Mouse (Mus musculus) layer of hippocampus, adult 2 months (tissue): ENCODE data around the gene Cacna2d3. TPM values are rescaled to one million over a fixed set of nuclear protein-coding genes. Genes with fewer than 3 reads are reported as not detected.

Source experiments
- DNase-seq, 2 experiments: peaks; one replicate each; pipeline ENCODE4 v3.0.0; 2022; ENCODE audit warnings: low spot score in 2 of 2
- H3K27ac ChIP-seq: fragments of 200-600 bp; 2 replicates; pipeline ENCODE4 v1.8.1; 2022
- H3K4me3 ChIP-seq: fragments of 200-600 bp; 2 replicates; pipeline ENCODE4 v1.8.1; 2022; ENCODE audit warnings: mild to moderate bottlenecking
- CTCF ChIP-seq: fragments of 200-600 bp; conservative IDR thresholded peaks from 2 replicates; pipeline ENCODE4 v1.8.1; 2022; ENCODE audit warnings: antibody characterized with exemption, mild to moderate bottlenecking, moderate library complexity
- total RNA-seq, 2 experiments: library from RNA; stranded (reverse); gene quantifications; 2 replicates each; pipeline ENCODE4 v1.2.3; 2021

The Cacna2d3 gene
- total RNA-seq, 2 experiments from 2014 or later = 98.7 to 101 TPM

- DNase-seq = no peak
- no peak overlapping the region for H3K4me3 ChIP-seq
- H3K27ac ChIP-seq = peak overlapping the region; percentile 71
- peak; percentile 43 for TF ChIP-seq CTCF
These were observed 694.4 kb downstream of the Cacna2d3 start for GRCm38 (mm10) chr14:29027276-29027675.

GRCm38 (mm10) chr14:29025335-29025734 is 696.3 kb downstream of the Cacna2d3 start:
- TF ChIP-seq CTCF = no peak
- Histone ChIP-seq H3K27ac (no peak overlapping the region), H3K4me3 (no peak overlapping the region)
- no peak for DNase-seq

- H3K4me3 ChIP-seq = no peak overlapping the region
- H3K27ac ChIP-seq = no peak overlapping the region
- DNase-seq = no peak
- TF ChIP-seq CTCF = no peak
These were observed 698.4 kb downstream of the Cacna2d3 start for GRCm38 (mm10) chr14:29023246-29023645.

GRCm38 (mm10) chr14:29021295-29021694 is 700.4 kb downstream of the Cacna2d3 start:
- no peak for DNase-seq
- H3K27ac ChIP-seq = no peak overlapping the region
- TF ChIP-seq CTCF = no peak
- H3K4me3 ChIP-seq = no peak overlapping the region

- H3K4me3 ChIP-seq = no peak overlapping the region
- no peak for TF ChIP-seq CTCF
- H3K27ac ChIP-seq = no peak overlapping the region
- no peak for DNase-seq
These were observed 703.2 kb downstream of the Cacna2d3 start for GRCm38 (mm10) chr14:29018316-29019000.

- H3K27ac ChIP-seq = no peak within 1 kb of the TSS
- no peak within 1 kb of the TSS for H3K4me3 ChIP-seq
- TF ChIP-seq CTCF = no peak
- no peak for DNase-seq
These were observed 703.8 kb downstream of the Cacna2d3 start, which contains the start of gene Lrtm1 for GRCm38 (mm10) chr14:29017883-29018282. TSS of gene Lrtm1 (plus strand) at chr14:29018208.

GRCm38 (mm10) chr14:29015896-29016295 is 705.8 kb downstream of the Cacna2d3 start:
- H3K4me3 ChIP-seq = no peak overlapping the region
- DNase-seq = no peak
- H3K27ac ChIP-seq = no peak overlapping the region
- no peak for TF ChIP-seq CTCF

- no peak overlapping the region for H3K27ac ChIP-seq
- no peak for TF ChIP-seq CTCF
- no peak overlapping the region for H3K4me3 ChIP-seq
- no peak for DNase-seq
These were observed 707.0 kb downstream of the Cacna2d3 start for GRCm38 (mm10) chr14:29014680-29015079.

- TF ChIP-seq CTCF = no peak
- DNase-seq = peak; percentile 36 to 59
- Histone ChIP-seq H3K27ac (no peak overlapping the region), H3K4me3 (no peak overlapping the region)
These were observed 708.5 kb downstream of the Cacna2d3 start for GRCm38 (mm10) chr14:29013161-29013560.

GRCm38 (mm10) chr14:29009644-29010043 is 712.0 kb downstream of the Cacna2d3 start:
- TF ChIP-seq CTCF = no peak
- H3K4me3 ChIP-seq = no peak overlapping the region
- DNase-seq = no peak
- no peak overlapping the region for H3K27ac ChIP-seq

- no peak for TF ChIP-seq CTCF
- no peak overlapping the region for H3K4me3 ChIP-seq
- DNase-seq = no peak
These were observed 716.3 kb downstream of the Cacna2d3 start for GRCm38 (mm10) chr14:29005228-29005840.

GRCm38 (mm10) chr14:28996569-28996968 is 725.1 kb downstream of the Cacna2d3 start:
- TF ChIP-seq CTCF = no peak
- no peak overlapping the region for H3K27ac ChIP-seq
- DNase-seq = no peak
- H3K4me3 ChIP-seq = no peak overlapping the region

More at GRCm38 (mm10) chr14:29005228-29005840, 716.3 kb downstream of the Cacna2d3 start:
- H3K27ac ChIP-seq = no peak overlapping the region

GRCm38 (mm10) chr14:28988211-28988900 is 733.3 kb downstream of the Cacna2d3 start:
- TF ChIP-seq CTCF = peak; percentile 49
- no peak overlapping the region for H3K4me3 ChIP-seq
- H3K27ac ChIP-seq = no peak overlapping the region
- no peak for DNase-seq
